Mouse (Mus musculus): Measurements from ENCODE around the gene Acaa1a.

Gene Acaa1a

DNA sequence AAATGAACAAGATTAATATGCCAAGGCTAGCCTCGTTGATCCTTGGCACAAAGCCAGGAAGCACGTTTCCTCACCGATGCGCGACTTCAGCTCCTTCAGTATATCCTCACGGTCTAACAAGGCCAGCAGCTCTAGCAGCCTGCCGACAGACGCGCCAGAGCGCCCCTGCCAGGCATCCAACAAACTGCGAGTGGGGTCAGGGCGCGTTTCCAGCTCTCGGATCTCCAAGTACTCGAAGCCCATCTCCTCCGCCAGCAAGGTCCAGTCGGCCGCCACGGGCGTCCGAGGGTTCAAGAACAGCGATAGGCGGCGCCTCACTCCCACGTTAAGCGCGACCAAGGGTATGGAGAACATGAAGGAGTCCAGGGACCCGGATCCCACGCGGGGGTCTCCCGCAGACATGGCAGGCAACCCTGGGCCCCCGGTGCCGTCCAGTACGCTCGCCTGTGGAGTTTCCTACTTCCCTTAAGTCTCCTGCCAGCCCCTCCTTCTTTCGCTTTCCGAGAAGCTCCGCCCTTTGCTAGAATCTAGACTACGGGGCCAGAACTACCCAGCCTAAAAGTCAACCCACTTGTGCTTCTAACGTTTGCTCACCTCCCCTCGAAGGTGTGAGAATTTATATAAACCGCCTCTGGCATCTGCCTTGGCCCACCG is at the start of gene Acaa1a:
Gene Acaa1a (plus strand): TSS at position 119 of the 654 bp plus-strand sequence.
- DNase-seq (ENCODE audit: low spot score): peak; percentile 61

DNA sequence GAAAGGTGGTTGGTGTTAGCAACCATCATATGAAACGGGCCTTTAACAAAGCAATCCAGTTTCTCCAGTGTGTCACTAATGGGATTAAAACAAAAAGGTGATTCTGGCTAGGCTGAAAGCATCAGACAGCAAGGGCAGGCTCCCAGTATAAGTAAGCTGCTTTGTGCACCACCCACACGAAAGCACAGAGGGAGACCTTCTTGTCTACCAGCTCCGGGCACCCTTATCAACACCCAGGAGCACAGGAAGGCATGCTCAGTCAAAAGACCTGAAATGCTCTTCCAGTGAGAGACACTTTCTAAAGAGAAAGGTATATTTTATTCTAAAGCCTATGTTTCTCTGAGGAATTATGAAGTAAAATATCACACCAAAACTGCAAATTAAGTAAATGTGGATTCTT is 48.7 kb upstream of the Acaa1a start:
- DNase-seq (ENCODE audit: low spot score): no peak

- DNase-seq (ENCODE audit: low spot score): no peak
Observed at GRCm38 (mm10) chr9:119297696-119298095, 41.8 kb upstream of the Acaa1a start.

DNA sequence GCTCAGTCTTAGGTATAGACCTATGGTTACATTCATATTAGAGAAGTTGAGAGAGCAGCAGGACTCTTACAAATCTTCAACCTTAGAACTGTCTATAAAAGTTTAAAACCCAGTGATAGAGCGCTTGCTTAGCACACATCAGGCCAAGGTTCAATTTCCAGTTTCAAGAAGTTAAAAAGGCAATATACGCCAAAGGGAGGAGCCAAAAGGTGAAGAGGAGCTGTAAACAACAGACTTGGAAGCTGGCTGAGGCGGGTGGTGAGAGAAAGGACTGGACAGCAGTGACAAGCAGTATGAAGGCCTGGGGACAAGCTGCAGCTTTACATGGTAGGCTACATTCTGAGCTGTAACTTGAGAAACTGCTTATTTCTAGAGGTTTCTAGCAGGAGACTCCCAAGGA is 40.9 kb upstream of the Acaa1a start:
- DNase-seq (ENCODE audit: low spot score): no peak

- no peak for DNase-seq (ENCODE audit: low spot score)
Observed at GRCm38 (mm10) chr9:119305863-119306262, 33.6 kb upstream of the Acaa1a start.

- DNase-seq (ENCODE audit: low spot score): no peak
Observed at GRCm38 (mm10) chr9:119309067-119309466, 30.4 kb upstream of the Acaa1a start.

- no peak for DNase-seq (ENCODE audit: low spot score)
Observed at GRCm38 (mm10) chr9:119313096-119313495, 26.4 kb upstream of the Acaa1a start.

DNA sequence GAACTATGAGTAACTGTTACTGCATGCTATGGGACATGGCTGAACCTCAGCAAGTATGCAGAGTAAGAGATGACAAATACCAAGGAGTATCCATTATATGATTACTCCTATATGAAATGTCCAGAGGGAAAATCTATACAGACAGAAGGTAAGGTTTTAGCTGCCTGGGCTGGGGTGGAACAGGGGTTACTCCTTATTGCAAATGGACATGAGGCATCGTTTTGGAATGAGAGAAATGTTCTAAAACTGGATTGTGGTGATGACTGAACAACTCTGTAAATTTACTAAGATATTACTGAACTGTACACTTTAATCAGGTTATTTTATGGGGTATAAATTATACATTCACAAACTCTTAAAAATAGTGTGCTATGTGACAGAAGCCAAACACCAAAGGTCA is 20.6 kb upstream of the Acaa1a start:
- no peak for DNase-seq (ENCODE audit: low spot score)

DNA sequence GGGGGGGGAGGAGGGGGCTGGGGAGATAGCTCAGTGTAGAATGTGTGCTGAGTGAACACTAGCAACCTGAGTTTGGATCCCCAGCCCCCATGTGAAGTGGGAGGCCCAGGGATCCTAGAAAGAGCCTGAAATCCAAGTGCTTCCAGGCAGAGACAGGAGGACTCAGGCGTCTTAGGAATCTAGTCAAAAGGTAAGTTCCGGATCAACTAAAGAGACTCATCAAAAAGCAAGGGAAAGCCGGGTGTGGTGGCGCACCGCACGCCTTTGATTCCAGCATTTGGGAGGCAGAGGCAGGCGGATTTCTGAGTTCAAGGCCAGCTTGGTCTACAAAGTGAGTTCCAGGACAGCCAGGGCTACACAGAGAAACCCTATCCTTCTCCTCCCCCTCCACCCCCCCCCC is 19.0 kb upstream of the Acaa1a start:
- no peak for DNase-seq (ENCODE audit: low spot score)

- DNase-seq (ENCODE audit: low spot score): no peak
Observed at GRCm38 (mm10) chr9:119320946-119321345, 18.5 kb upstream of the Acaa1a start.

- no peak for DNase-seq (ENCODE audit: low spot score)
Observed at GRCm38 (mm10) chr9:119321392-119322229, 17.9 kb upstream of the Acaa1a start.

DNA sequence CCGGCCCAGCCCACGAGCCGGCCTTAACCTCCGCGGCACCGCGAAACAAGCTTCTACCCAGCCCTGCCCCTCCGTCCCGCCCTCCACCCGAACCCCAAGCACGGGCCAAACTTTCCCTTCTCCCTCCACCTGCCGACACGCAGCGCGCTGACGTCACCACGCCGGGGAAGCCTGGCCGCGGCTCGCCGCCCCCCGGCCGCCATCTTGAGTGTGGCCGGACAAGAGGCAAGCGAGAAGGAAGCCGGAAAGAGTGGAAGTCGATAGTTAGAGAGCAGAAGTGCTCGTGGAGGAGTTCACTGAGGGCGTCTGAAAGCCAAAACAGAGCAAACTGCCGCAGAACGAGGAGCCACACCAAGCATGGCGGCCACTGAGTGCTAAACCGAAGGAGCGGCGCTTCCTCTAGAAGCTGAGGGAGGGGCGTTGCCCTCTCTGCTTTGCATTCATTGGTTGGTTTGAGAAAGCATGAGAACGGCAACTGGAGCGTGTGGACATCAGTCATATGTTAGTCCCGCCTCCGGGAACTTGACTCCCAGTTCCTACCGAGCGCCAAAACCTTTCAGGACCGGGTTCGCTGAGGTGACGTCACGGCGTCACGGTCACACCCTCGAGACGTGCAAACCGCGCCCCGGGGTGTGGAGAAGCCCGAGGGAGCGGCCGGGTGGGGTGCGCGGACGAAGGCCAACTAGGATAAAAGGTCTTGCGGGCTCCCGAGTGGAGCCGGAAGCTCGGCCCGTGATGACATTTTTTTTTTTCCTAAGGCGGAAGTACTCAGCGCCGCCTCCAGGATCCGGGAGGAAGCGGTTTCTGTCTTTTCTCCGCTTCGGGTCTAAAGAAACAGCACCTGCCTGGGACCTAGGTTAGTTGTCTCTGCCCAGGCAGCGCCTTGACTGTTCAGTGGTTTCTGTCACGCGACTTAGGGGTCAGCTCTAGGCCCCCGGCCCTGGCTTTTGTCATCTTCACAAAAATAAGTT is 16.9 kb upstream of the Acaa1a start, which contains the start of gene Oxsr1:
Gene Oxsr1 (minus strand): TSS at position 139 of the 971 bp plus-strand sequence.
- DNase-seq (ENCODE audit: low spot score): peak; percentile 100

- DNase-seq (ENCODE audit: low spot score): no peak
Observed at GRCm38 (mm10) chr9:119323260-119323645, 16.2 kb upstream of the Acaa1a start.

DNA sequence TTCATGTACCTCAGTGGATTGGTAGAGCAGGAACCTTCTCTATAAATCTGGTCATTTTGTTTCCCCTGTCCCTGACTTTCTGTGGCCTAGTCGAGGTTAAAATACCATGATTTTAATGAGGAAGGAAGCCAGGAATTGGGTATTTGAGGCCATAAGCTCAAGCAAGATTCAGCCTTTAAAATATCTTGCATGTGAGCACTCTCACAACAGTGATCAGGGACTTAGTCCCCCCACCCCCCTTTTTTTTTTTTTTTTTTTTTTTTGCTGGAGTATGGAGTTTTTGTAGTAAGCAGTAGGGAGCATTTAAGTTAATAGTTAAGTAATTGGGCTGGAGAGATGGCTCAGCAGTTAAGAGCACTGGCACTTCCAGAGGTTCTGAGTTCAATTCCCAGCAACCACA is 15.3 kb upstream of the Acaa1a start:
- DNase-seq (ENCODE audit: low spot score): no peak

- no peak for DNase-seq (ENCODE audit: low spot score)
Observed at GRCm38 (mm10) chr9:119328488-119328887, 11.0 kb upstream of the Acaa1a start.

- no peak for DNase-seq (ENCODE audit: low spot score)
Observed at GRCm38 (mm10) chr9:119330186-119330963, 9.1 kb upstream of the Acaa1a start.

DNA sequence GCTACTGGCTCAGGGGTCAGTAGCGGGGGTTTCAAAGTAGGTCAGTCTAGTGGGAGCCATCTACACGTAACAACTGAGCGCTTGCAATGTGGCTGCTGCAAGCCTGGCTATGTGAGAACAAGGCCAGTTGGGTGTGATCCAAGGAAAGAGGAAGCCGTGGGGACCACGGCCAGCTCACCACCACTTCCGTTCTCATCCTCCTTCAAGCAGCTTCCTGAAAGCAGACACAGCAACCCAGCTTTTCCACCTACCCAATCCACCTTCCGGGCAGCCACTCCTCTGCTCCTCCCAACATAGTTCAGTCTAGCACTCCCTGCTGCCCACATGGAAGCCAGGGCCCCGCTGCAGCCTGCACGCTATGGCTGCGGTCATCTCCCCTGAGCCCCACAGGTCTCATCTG is 5.2 kb upstream of the Acaa1a start:
- no peak for DNase-seq (ENCODE audit: low spot score)

GRCm38 (mm10) chr9:119334834-119335233 is 4.6 kb upstream of the Acaa1a start:
- DNase-seq (ENCODE audit: low spot score): no peak

DNA sequence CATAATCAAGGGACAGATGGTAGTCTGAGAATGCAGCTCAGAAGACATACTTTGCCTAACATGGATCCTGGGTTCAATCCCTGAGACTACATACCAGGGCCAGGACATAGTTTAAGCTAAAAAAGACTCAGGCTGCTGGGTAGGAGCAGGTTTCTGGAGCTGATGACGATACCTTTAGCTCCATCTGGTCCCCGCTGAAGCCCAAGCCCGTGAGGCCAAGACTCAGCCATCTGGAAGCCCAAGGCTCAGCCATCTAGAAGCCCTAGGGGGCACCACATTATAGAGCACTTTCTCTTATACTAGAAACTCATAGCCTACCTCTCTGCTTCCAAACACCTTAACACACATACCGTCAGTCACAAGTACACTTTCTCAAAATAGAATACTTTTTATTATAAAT is 3.9 kb upstream of the Acaa1a start:
- DNase-seq (ENCODE audit: low spot score): no peak

GRCm38 (mm10) chr9:119337842-119338241 is 1.6 kb upstream of the Acaa1a start:
- DNase-seq (ENCODE audit: low spot score): no peak

DNA sequence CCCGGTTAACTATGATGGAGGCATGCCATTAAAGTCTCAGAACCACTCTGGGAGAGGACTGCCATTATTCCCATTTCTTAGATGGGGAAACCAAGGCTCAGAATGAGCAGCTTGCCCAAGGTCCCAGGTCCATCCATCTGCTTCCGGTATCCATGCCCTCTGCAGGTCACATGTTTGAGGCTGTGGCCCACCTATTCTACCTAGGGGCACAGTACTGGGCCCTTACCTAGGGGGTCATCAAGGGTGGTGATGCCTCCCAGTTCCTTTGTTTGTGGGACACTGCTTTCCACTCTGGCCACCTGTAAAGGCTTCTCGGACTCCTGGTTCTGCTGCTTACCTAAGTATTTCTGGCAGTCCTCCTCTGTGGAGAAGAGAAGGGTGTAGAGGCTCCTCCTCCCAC is 1.1 kb upstream of the Acaa1a start:
- DNase-seq (ENCODE audit: low spot score): no peak
